Mouse (Mus musculus) MEL (cell line): ENCODE data around the gene Cep85l. TPM values are rescaled to one million over a fixed set of nuclear protein-coding genes. Genes with fewer than 3 reads are reported as not detected.
A peak's percentile ranks its signal among the peaks of the same experiment; 100 is the strongest.

ENCODE experiments used
- DNase-seq: peaks from one replicate; pipeline ENCODE4 v3.0.0; 2011; ENCODE audit warnings: low read depth, low spot score
- H3K27ac ChIP-seq: 2 replicates; pipeline ENCODE4 v1.5.1; 2012; ENCODE audit warnings: low read depth, mild to moderate bottlenecking, control low read depth, low read length, moderate library complexity; ENCODE audit not compliant: control insufficient read depth
- H3K27me3 ChIP-seq, 2 experiments: fragments of 150-350 bp in 1 of 2; sonication (generic) in 1 of 2; 2 replicates each; pipeline ENCODE4 v1.6.1; 2012; ENCODE audit warnings: low read length in 2 of 2, mild to moderate bottlenecking in 2 of 2, improper control_type of control experiment in 1 of 2, moderate library complexity in 1 of 2; ENCODE audit not compliant: insufficient read depth in 2 of 2, control insufficient read depth in 1 of 2
- H3K36me3 ChIP-seq, 2 experiments: 2 replicates each; pipeline ENCODE4 v1.6.1; 2012 to 2014; ENCODE audit warnings: low read length in 2 of 2, improper control_type of control experiment in 1 of 2, inconsistent platforms in 1 of 2, mild to moderate bottlenecking in 1 of 2; ENCODE audit not compliant: insufficient read depth in 2 of 2, control insufficient read depth in 1 of 2
- H3K4me1 ChIP-seq, 2 experiments: fragments of 150-350 bp in 1 of 2; sonication (generic) in 1 of 2; 2 replicates each; pipeline ENCODE4 v1.6.1; 2012; ENCODE audit warnings: low read length in 2 of 2, improper control_type of control experiment in 1 of 2, mild to moderate bottlenecking in 1 of 2; ENCODE audit not compliant: insufficient read depth in 2 of 2, control insufficient read depth in 1 of 2
- H3K4me3 ChIP-seq, 2 experiments: fragments of 150-350 bp in 1 of 2; sonication (generic) in 1 of 2; 2 replicates each; pipeline ENCODE4 v1.5.1; 2012; ENCODE audit warnings: low read depth in 2 of 2, low read length in 2 of 2, mild to moderate bottlenecking in 2 of 2, moderate library complexity in 2 of 2, control low read depth in 1 of 2, improper control_type of control experiment in 1 of 2; ENCODE audit not compliant: control insufficient read depth in 1 of 2, insufficient read depth in 1 of 2
- H3K79me2 ChIP-seq: 2 replicates; pipeline ENCODE4 v1.6.1; 2012; ENCODE audit warnings: mild to moderate bottlenecking, low read length, moderate library complexity; ENCODE audit not compliant: control insufficient read depth, poor library complexity, insufficient read depth
- H3K9ac ChIP-seq: 2 replicates; pipeline ENCODE4 v1.6.1; 2012; ENCODE audit warnings: low read depth, mild to moderate bottlenecking, control low read depth, low read length, moderate library complexity; ENCODE audit not compliant: control insufficient read depth, poor library complexity, severe bottlenecking
- H3K9me3 ChIP-seq: fragments of 150-350 bp; sonication (generic); replicated peaks from 2 replicates; pipeline ENCODE4 v1.6.1; 2012; ENCODE audit warnings: mild to moderate bottlenecking, low read length, improper control_type of control experiment, moderate library complexity; ENCODE audit not compliant: insufficient read depth
- BHLHE40 ChIP-seq: IDR thresholded peaks from 2 replicates; pipeline ENCODE4 v1.6.1; 2012; ENCODE audit warnings: low read depth, mild to moderate bottlenecking, inconsistent platforms, low read length, improper control_type of control experiment, borderline replicate concordance
- CHD2 ChIP-seq: IDR thresholded peaks from 2 replicates; pipeline ENCODE4 v1.6.1; 2011; ENCODE audit warnings: low read length, improper control_type of control experiment
- CTCF ChIP-seq, 3 experiments: IDR thresholded peaks in 2 of 3; conservative IDR thresholded peaks in 1 of 3; 2 replicates each; pipeline ENCODE4 v1.5.1; 2011 to 2012; ENCODE audit warnings: low read length in 3 of 3, low read depth in 2 of 3, mild to moderate bottlenecking in 2 of 3, improper control_type of control experiment in 1 of 3, inconsistent platforms in 1 of 3, mixed read lengths in 1 of 3, moderate library complexity in 1 of 3; ENCODE audit not compliant: control insufficient read depth in 1 of 3, insufficient read depth in 1 of 3, poor library complexity in 1 of 3, severe bottlenecking in 1 of 3
- ELF1 ChIP-seq: IDR thresholded peaks from 2 replicates; pipeline ENCODE4 v1.6.1; 2014; ENCODE audit warnings: low read depth, mild to moderate bottlenecking, inconsistent platforms, low read length, improper control_type of control experiment, moderate library complexity
- EP300 ChIP-seq, 2 experiments: IDR thresholded peaks; 2 replicates each; pipeline ENCODE4 v1.6.1; 2011; ENCODE audit warnings: improper control_type of control experiment in 2 of 2, low read length in 2 of 2, low read depth in 1 of 2, mild to moderate bottlenecking in 1 of 2
- ETS1 ChIP-seq: IDR thresholded peaks from 2 replicates; pipeline ENCODE4 v1.6.1; 2012; ENCODE audit warnings: low read depth, mild to moderate bottlenecking, inconsistent platforms, low read length, improper control_type of control experiment, moderate library complexity
- GABPA ChIP-seq: IDR thresholded peaks from 2 replicates; pipeline ENCODE4 v1.6.1; 2012; ENCODE audit warnings: low read depth, mild to moderate bottlenecking, inconsistent platforms, low read length, improper control_type of control experiment, moderate library complexity
- GATA1 ChIP-seq: IDR thresholded peaks from 2 replicates; pipeline ENCODE4 v1.6.1; 2011; ENCODE audit warnings: low read depth, low read length, improper control_type of control experiment
- HCFC1 ChIP-seq: IDR thresholded peaks from 2 replicates; pipeline ENCODE4 v1.6.1; 2012; ENCODE audit warnings: low read depth, mild to moderate bottlenecking, inconsistent platforms, low read length, improper control_type of control experiment, moderate library complexity
- MAFK ChIP-seq: IDR thresholded peaks from 2 replicates; pipeline ENCODE4 v1.6.1; 2011; ENCODE audit warnings: low read depth, mild to moderate bottlenecking, low read length, improper control_type of control experiment, borderline replicate concordance
- MAX ChIP-seq: IDR thresholded peaks from 2 replicates; pipeline ENCODE4 v1.6.1; 2011; ENCODE audit warnings: low read length, improper control_type of control experiment
- MAZ ChIP-seq: IDR thresholded peaks from 2 replicates; pipeline ENCODE4 v1.6.1; 2012; ENCODE audit warnings: low read depth, mild to moderate bottlenecking, inconsistent platforms, low read length, improper control_type of control experiment
- MXI1 ChIP-seq: IDR thresholded peaks from 2 replicates; pipeline ENCODE4 v1.6.1; 2011; ENCODE audit warnings: mild to moderate bottlenecking, low read depth, low read length, improper control_type of control experiment
- MYB ChIP-seq: IDR thresholded peaks from 2 replicates; pipeline ENCODE4 v1.6.1; 2011; ENCODE audit warnings: mild to moderate bottlenecking, low read depth, low read length, improper control_type of control experiment
- NRF1 ChIP-seq: IDR thresholded peaks from 2 replicates; pipeline ENCODE4 v1.6.1; 2014; ENCODE audit warnings: low read depth, mild to moderate bottlenecking, inconsistent platforms, low read length, improper control_type of control experiment, moderate library complexity; ENCODE audit not compliant: poor library complexity, insufficient read depth, severe bottlenecking
- POLR2A ChIP-seq, 2 experiments: IDR thresholded peaks; 2 replicates each; pipeline ENCODE4 v1.6.1; 2011 to 2012; ENCODE audit warnings: low read length in 2 of 2, mild to moderate bottlenecking in 2 of 2, control low read depth in 1 of 2, improper control_type of control experiment in 1 of 2, low read depth in 1 of 2, moderate library complexity in 1 of 2; ENCODE audit not compliant: control insufficient read depth in 1 of 2, insufficient read depth in 1 of 2, poor library complexity in 1 of 2
- POLR2AphosphoS2 ChIP-seq: IDR thresholded peaks from 2 replicates; pipeline ENCODE4 v1.6.1; 2011; ENCODE audit warnings: low read length, improper control_type of control experiment
- POLR2AphosphoS5 ChIP-seq: IDR thresholded peaks from 2 replicates; pipeline ENCODE4 v1.6.1; 2012; ENCODE audit warnings: low read depth, borderline replicate concordance, mild to moderate bottlenecking, inconsistent platforms, low read length, moderate library complexity, mixed read lengths
- RAD21 ChIP-seq: IDR thresholded peaks from 2 replicates; pipeline ENCODE4 v1.6.1; 2011; ENCODE audit warnings: mild to moderate bottlenecking, low read depth, low read length, improper control_type of control experiment
- RCOR1 ChIP-seq: IDR thresholded peaks from 2 replicates; pipeline ENCODE4 v1.6.1; 2012; ENCODE audit warnings: low read depth, mild to moderate bottlenecking, inconsistent platforms, low read length, improper control_type of control experiment
- SIN3A ChIP-seq: IDR thresholded peaks from 2 replicates; pipeline ENCODE4 v1.6.1; 2012; ENCODE audit warnings: low read length, improper control_type of control experiment, inconsistent platforms
- SMC3 ChIP-seq: IDR thresholded peaks from 2 replicates; pipeline ENCODE4 v1.6.1; 2011; ENCODE audit warnings: low read depth, low read length, improper control_type of control experiment
- TBP ChIP-seq: IDR thresholded peaks from 2 replicates; pipeline ENCODE4 v1.8.0; 2011; ENCODE audit warnings: low read depth, low read length, improper control_type of control experiment
- TCF12 ChIP-seq: IDR thresholded peaks from 2 replicates; pipeline ENCODE4 v1.6.1; 2014; ENCODE audit warnings: low read depth, mild to moderate bottlenecking, inconsistent platforms, low read length, improper control_type of control experiment, moderate library complexity
- UBTF ChIP-seq: IDR thresholded peaks from 2 replicates; pipeline ENCODE4 v1.6.1; 2012; ENCODE audit warnings: low read depth, mild to moderate bottlenecking, inconsistent platforms, low read length, improper control_type of control experiment, moderate library complexity, borderline replicate concordance; ENCODE audit not compliant: insufficient read depth
- USF1 ChIP-seq: IDR thresholded peaks from 2 replicates; pipeline ENCODE4 v1.6.1; 2014; ENCODE audit warnings: low read depth, mild to moderate bottlenecking, inconsistent platforms, low read length, improper control_type of control experiment, moderate library complexity
- ZC3H11A ChIP-seq: IDR thresholded peaks from 2 replicates; pipeline ENCODE4 v1.6.1; 2012; ENCODE audit warnings: low read depth, mild to moderate bottlenecking, inconsistent platforms, low read length, improper control_type of control experiment
- ZKSCAN1 ChIP-seq: IDR thresholded peaks from 2 replicates; pipeline ENCODE4 v1.6.1; 2012; ENCODE audit warnings: low read depth, mild to moderate bottlenecking, inconsistent platforms, low read length, improper control_type of control experiment, moderate library complexity
- ZMIZ1 ChIP-seq: IDR thresholded peaks from 2 replicates; pipeline ENCODE4 v1.6.1; 2012; ENCODE audit warnings: low read depth, mild to moderate bottlenecking, inconsistent platforms, low read length, improper control_type of control experiment, moderate library complexity
- polyA plus RNA-seq, 2 experiments: library from polyadenylated mRNA; stranded (reverse) in 1 of 2; unstranded in 1 of 2; fragments of >175 nt in 1 of 2; fragments of >200 nt in 1 of 2; gene quantifications; 2 replicates each; pipeline versions ENCODE4 v1.2.1 to v1.2.4; 2012; ENCODE audit warnings: low replicate concordance in 2 of 2, low read depth in 1 of 2; ENCODE audit not compliant: insufficient read length in 2 of 2, insufficient read depth in 1 of 2, missing spikeins in 1 of 2
- total RNA-seq: library from RNA; depleted of rRNA; stranded (reverse); fragments of 300-350 nt; gene quantifications from 2 replicates; pipeline ENCODE4 v1.2.3, GENCODE M21; 2012

Gene Cep85l
- total and polyA plus RNA-seq, 3 experiments, result 2.2 to 43.1 (median 3.0) TPM

DNA sequence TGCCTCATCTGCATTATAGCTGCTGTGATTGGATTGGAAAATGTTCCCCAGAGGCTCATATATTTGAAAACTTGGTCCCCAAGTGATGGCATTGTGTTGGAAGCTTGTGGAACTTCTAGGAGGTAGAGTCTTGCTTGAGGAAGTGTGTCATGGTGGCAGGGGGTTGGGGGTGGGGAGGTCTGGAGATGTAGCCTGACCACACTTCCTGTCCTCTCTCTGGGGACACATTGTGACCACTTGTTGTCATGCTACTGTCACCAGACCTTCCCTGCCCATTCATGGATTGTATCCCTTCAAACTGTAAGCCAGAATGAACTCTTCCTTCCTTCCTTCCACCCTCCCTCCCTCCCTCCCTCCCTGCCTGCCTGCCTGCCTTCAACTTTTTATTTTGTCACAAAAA is 22.5 kb upstream of the Cep85l start:
- DNase-seq, result no peak
- no peak overlapping the region for H3K4me3 ChIP-seq
- H3K4me1 ChIP-seq, result peaks cover 0 to 5% of the 10 kb centered on the region in 2 experiments; a peak in 1 of 4 replicates
- H3K9ac ChIP-seq, result no peak overlapping the region
- no peak overlapping the region for H3K27ac ChIP-seq
- no peaks in the 10 kb centered on the region for H3K27me3 ChIP-seq
- no peaks in the 10 kb centered on the region for H3K79me2 ChIP-seq
- TF ChIP-seq ZC3H11A, result no peak
- TF ChIP-seq ETS1, result no peak
- no peak for TF ChIP-seq GABPA
- TF ChIP-seq RCOR1, result no peak
- TF ChIP-seq POLR2AphosphoS5, result no peak
- TF ChIP-seq, all 39 proteins: peak for 0
- no peaks in the 10 kb centered on the region; a peak in 1 of 4 replicates for H3K36me3 ChIP-seq
- H3K9me3 ChIP-seq, result no peaks in the 10 kb centered on the region

DNA sequence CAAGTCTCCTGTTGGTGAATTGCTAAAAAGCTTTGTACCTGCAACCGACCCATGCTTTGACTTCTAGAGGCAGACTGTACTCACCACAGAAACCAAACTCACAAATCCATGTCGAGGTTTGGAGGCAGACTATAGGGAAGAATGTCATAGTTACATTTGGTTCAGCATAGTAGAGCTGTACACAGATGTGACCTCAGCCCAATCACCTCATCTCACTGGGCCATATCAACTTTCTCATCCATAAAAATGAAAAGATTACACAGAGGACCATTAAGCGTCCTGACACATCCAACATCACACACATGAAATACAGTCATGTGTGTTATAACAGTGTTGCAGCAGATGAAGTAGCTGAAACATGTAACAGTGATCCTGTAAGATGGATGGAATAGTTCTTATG is 19.3 kb upstream of the Cep85l start:
- Histone ChIP-seq H3K36me3 (no peaks in the 10 kb centered on the region; a peak in 1 of 4 replicates), H3K4me3 (no peak overlapping the region)

DNA sequence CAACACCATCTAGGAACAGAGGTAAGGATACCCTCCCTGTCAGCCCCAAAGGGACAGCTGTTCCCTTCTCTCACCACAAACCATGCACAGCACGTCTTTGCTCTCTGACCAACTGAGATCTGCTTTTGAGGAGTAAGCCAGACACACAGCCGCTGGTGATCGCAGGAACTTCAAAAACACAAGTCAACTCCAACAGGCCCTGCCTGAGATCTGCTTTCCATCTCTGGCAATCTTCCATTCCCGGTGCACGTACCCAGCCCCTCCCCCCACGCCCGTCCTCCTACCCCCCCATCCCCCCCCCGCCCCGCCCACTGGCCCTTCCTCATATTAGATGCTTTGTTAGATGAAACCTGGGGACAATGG is 18.8 kb upstream of the Cep85l start:
- Histone ChIP-seq H3K9me3 (no peaks in the 10 kb centered on the region), H3K9ac (0 out of 2 replicates have a peak overlapping the region, but pooled peaks have one; percentile 2), H3K4me3 (no peak overlapping the region), H3K36me3 (no peaks in the 10 kb centered on the region; a peak in 1 of 4 replicates), H3K27me3 (no peaks in the 10 kb centered on the region; a peak in 1 of 4 replicates), H3K4me1 (peaks cover 0 to 5% of the 10 kb centered on the region in 2 experiments; a peak in 1 of 4 replicates), H3K27ac (no peak overlapping the region), H3K79me2 (no peaks in the 10 kb centered on the region)
- TF ChIP-seq POLR2AphosphoS5 (no peak), MAZ (no peak), EP300 (IDR thresholded peaks at IDR 0.05; ENCODE audit: low read depth in 1 of 2, low read length in 2 of 2) (no peak), HCFC1 (no peak), USF1 (no peak), SIN3A (no peak), GABPA (no peak), GATA1 (no peak), RAD21 (no peak), RCOR1 (no peak), MAX (no peak), ZC3H11A (no peak)
- DNase-seq, result no peak

More for the DNA sequence above, 19.3 kb upstream of the Cep85l start:
- no peak overlapping the region for H3K27ac ChIP-seq
- TF ChIP-seq MAX (no peak), ZKSCAN1 (no peak), UBTF (no peak), POLR2A (IDR thresholded peaks at IDR 0.05; ENCODE audit: control insufficient read depth in 1 of 2, insufficient read depth in 1 of 2, low read depth in 1 of 2, low read length in 2 of 2, poor library complexity in 1 of 2) (no peak), MXI1 (no peak), HCFC1 (no peak), NRF1 (no peak), MYB (no peak), ZMIZ1 (no peak), SMC3 (no peak), SIN3A (no peak), CTCF (IDR thresholded peaks at IDR 0.05 in 2 of 3, conservative IDR thresholded peaks at IDR 0.05 in 1 of 3; ENCODE audit: control insufficient read depth in 1 of 3, insufficient read depth in 1 of 3, low read depth in 2 of 3, low read length in 3 of 3, poor library complexity in 1 of 3, severe bottlenecking in 1 of 3) (no peak), POLR2AphosphoS2 (no peak), CHD2 (no peak), TCF12 (no peak), BHLHE40 (no peak), MAFK (no peak), ELF1 (no peak), TBP (no peak)
- H3K9me3 ChIP-seq, result no peaks in the 10 kb centered on the region
- DNase-seq, result no peak
- H3K79me2 ChIP-seq, result no peaks in the 10 kb centered on the region
- peaks cover 0 to 5% of the 10 kb centered on the region in 2 experiments; a peak in 1 of 4 replicates for H3K4me1 ChIP-seq
- no peak overlapping the region for H3K9ac ChIP-seq
- no peaks in the 10 kb centered on the region; a peak in 1 of 4 replicates for H3K27me3 ChIP-seq
